Mouse (Mus musculus) thymus, postnatal 25 days (tissue): Measurements from ENCODE around the gene Efhd1.

Source experiments
- DNase-seq: peaks from one replicate; pipeline ENCODE4 v3.0.0; 2022

Efhd1 gene

DNA sequence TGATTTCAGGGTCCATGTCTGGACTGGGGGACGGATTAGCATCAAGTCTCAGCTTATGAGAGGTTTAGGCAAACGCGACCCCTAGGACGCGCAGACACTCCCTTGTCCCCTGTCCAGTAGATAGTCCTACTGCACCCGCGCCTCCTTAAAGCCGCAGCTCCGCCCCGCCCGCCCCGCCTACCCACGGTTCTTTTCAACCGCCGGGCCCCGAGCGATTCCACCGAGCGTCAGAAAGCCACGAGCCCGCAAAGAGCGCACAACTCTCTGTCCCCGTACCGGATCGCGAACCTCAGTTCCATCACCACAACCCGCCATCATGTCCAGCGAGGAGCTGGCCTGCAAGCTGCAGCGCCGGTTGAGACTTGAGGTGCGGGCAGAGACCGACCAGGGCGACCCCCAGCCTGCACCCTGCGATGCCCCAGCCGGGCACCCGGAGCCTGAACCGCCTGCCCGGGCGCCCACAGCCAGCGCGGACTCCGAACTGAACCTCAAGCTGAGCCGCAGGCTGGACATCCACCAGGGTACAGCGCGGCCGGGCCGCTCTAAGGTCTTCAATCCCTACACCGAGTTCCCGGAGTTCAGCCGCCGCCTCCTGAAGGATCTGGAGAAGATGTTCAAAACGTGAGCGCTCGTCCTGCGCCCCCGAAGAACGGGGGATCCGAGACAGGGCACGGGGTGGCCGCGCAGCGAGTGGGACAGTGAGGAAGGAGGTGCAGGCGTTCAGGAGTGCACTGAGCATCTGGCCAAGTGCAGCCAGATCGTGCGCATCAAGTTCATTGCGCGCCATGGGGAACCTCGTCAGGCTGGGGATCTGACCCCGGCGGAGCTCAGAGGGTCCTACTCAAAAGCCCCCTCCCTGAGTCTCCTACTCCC, at the start of gene Efhd1:
Gene Efhd1 (plus strand): TSS at position 230 of the 873 bp plus-strand sequence.
- DNase-seq: no peak

GRCm38 (mm10) chr1:87214748-87215147, 49.4 kb upstream of the Efhd1 start:
- DNase-seq: peak; percentile 3

- no peak for DNase-seq
Measured at GRCm38 (mm10) chr1:87217938-87218337, 46.2 kb upstream of the Efhd1 start.

GRCm38 (mm10) chr1:87225739-87226138, 38.4 kb upstream of the Efhd1 start:
- DNase-seq: no peak

DNA sequence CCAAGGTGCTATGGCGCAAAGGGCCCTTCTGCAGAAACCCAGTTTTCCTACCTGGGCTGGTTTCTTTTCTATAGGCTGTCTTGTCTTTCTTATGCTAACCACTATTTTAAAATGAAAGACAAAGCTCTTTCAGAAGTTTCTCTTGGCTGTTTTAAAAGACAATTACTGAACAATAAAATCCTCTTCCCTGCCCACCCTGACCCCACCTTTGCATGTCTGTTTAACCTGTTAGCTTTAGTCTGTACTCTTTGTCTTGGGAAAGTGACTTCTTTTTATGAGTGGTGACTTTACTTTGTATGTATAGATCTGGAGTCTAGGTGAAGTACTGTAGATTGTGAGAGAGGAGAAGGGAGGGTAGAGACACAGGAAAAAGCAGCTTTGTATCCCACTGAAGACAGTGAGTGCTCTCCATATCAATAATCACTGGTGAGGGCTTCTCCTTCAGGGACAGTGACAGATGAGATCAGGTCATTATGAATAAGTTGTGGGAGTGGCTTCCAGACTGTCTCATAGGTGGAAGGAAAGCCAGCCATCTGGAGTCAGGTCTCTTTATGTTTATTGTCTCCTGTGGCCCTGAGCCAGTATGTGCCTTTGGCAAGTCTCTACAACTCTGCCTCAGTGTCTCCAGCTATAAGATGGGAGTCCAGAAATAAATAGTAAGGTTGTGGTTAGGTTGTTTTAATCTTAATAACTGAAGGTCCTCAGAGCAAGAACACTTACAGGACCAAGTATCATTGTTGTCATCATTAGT, 37.6 kb upstream of the Efhd1 start:
- DNase-seq: no peak

DNA sequence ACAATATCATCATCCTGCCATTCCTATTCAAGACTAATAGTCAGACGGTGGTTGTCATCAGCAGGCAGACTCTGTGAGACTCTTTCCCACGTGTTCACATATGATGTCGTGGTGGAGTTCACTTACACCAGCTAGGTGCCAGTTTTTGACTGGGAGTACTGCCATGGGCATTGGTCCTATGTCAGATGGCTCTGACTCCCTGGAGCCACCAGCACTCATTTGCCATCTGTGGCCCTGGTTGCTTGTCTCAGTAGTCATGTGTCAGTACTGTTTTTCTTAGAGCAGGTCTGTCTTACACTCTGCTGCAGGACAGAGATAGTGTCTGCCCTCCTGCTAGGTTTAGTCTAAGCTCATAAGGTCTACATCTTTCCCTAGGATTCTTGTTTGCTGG, 37.0 kb upstream of the Efhd1 start:
- no peak for DNase-seq

DNA sequence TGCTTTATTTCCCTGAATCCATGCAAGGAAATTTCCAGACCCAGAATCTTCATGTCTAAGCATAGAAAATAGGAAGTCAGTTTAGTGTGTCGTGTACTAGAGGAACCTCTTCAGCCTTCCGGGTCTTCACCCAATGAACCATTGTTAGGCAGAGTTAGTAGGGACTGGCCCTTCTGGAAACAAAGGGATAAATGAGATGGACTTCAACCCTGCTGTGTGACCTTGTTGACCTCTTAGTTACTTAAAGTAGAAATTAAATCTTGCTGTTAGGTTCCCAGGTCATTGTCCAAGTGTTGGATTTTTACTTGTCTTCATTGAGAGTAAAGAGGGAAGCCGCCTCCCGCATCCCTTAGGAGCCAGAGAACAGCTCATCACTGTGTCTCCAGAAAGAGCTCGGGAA, 33.6 kb upstream of the Efhd1 start:
- no peak for DNase-seq

DNA sequence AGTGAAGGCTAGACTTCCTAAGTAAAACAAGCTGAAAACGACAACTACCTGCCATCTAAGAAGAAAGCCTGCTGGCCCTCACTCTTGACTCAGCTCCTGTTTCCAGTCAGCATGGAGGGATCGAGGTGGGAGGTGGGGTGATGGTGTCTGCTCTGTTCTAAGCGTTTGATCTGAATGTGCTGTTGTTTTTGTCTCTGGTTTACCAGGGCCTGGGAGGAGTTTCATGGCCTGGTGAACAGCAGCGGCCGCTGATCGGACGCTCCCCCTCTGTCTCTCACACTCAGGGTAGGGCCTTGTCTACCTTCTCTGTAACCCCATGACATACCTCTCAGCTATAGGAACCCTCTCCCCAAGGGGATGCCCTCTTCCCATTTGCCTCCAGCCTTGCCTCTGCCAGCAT, 32.0 kb upstream of the Efhd1 start:
- DNase-seq: no peak

- DNase-seq: no peak
Measured at GRCm38 (mm10) chr1:87239056-87239455, 25.1 kb upstream of the Efhd1 start.

DNA sequence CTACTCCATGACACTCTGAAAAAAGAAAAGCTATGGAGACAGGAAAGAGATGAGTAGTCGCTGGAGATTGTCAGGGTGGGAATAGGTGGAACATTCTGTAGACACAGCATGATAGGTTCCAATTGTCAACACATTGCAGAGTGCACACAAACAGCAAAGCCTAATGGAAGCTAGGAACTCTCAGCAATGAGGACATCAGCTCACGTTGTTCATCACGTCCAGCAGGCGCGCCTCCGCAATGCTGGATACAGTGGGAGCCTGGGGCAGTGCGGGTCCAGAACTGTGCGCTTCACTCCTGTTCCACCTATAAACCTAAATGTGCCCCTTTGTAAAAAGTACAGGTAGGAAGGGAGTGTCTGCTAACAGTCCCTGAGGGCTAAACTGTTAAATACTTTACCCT, 21.1 kb upstream of the Efhd1 start:
- no peak for DNase-seq

- no peak for DNase-seq
Measured at GRCm38 (mm10) chr1:87245430-87245829, 18.7 kb upstream of the Efhd1 start.

GRCm38 (mm10) chr1:87245929-87246815, 18.0 kb upstream of the Efhd1 start:
- peak; percentile 77 for DNase-seq

GRCm38 (mm10) chr1:87252040-87252609, 12.0 kb upstream of the Efhd1 start:
- no peak for DNase-seq

DNA sequence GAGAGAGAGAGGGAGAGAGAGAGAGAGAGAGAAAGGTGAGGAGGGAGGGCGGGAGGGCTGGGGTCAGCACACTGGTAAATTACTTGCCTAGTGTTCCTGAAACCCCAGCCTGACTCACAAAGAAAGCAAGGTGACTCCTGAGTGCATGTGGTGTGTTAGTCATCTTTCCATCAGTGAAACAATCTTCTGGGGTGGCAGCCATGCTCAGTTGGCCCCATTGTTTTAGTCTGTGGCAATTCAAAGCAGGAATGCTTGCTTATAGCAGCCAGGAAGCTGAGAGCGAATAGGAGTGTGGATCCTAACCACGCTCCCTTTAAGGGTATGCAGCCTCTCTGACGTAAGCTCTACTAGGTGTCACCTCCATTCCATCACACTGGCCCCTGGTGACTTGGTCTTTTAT, 9.0 kb upstream of the Efhd1 start:
- no peak for DNase-seq

- no peak for DNase-seq
Measured at GRCm38 (mm10) chr1:87257691-87258090, 6.5 kb upstream of the Efhd1 start.

GRCm38 (mm10) chr1:87258484-87258883, 5.7 kb upstream of the Efhd1 start:
- no peak for DNase-seq

- DNase-seq: no peak
Measured at GRCm38 (mm10) chr1:87259316-87259715, 4.8 kb upstream of the Efhd1 start.

GRCm38 (mm10) chr1:87263257-87263656, 906 bp upstream of the Efhd1 start:
- DNase-seq: no peak

DNA sequence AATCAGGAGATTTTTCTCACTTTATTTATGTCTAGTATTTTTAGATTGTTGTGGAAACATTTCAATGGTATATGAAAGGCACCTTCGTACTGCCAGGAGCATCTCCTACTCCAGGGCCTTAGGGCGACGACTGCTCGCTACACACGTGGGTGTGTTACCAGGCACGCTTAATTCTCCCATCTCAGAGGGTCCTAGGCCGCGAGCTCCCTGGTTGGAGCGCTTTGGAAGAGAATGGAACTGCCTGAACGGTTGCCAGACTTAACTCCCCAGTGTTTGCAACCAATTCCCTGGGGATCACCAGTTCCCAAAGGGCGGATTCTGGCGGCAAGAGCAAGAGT, 398 bp upstream of the Efhd1 start:
- no peak for DNase-seq

DNA sequence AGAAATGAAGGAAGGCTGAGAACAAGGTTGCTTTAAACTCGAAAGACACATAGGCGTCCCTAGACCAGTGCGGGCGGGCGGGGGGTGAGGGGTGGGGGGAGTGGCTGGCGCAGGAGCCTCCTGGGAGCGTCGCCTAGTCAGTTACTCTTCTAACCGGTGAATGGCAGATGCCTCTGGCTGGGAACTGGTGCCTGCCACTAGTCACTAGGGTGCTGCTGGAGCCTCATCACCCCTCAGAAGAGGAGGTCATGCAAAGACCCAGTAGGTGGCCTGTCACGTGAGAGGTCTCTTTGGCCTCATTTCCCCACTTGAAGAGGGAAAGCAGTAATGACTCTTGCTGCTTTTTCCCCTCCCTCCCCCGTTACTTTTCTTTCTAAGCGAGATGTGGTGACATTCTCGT, 1.0 kb downstream of the Efhd1 start:
- DNase-seq: no peak

DNA sequence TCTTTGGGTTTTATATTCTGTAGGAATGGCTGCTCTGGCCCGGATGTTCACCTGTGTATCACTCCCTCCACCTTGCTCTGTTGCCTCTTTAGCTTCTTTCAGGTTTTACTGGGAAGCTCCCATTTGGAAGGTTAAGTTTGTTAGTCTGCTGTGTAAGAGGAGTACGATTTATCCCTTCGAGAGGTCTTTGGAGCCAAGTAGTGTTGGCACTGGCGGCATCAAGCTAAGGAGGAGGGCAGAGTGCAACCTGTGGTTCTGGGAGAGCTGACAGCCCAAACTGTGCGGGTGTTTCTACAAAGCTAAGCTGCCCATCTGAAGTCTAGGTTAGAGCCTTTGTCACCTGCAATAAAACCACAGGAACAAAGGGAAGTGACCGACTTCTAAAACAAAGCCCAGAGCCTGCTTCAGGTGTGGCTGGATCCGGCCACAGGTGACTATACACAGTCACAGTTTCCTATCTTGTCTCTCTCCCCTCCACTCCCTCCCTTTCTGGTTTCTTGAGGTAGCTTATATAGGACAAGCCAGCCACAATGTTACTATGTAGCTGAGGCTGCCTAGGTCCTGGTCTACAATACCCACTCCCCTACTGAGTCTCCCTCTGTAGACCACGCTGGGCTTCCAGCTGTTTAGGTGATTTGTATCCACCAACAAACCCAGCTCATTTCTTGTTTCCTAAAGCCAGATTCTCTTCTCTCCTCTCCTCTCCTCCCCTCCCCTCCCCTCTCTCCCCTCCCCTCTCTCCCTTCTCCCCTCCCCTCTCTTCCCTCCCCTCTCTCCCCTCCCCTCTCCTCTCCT, 2.3 kb downstream of the Efhd1 start:
- DNase-seq: no peak

- DNase-seq: no peak
Measured at GRCm38 (mm10) chr1:87270204-87270603, 6.0 kb downstream of the Efhd1 start.
